In genomic region chr9:117379448-117379983, GRCm38 (mm10) we compare ENCODE assay signal across 12 mouse cellular contexts.
DNase-seq lines count a peak whose midpoint lies in the region; ATAC-seq and TF ChIP-seq lines count a peak whose summit lies in the region.
"Had no signal": no experiment of that assay in that cellular context is flagged by ENCODE, and none has a peak within 500 bp of the region (broad histone marks: within the 10 kb centered on the region; RNA-seq: fewer than 3 reads in every experiment).

No protein-coding gene starts in this region.

- H3K9me3 ChIP-seq in forebrain, embryonic 11.5 days (ENCODE audit: control insufficient read depth, low read length) = no peaks in the 10 kb centered on the region
- no peaks in the 10 kb centered on the region for H3K9me3 ChIP-seq in forebrain, embryonic 12.5 days
- H3K9me3 ChIP-seq in embryonic facial prominence, embryonic 14.5 days (ENCODE audit: control insufficient read depth, low read length) = no peaks in the 10 kb centered on the region; the same call in 1 of the 2 replicates
- no peaks in the 10 kb centered on the region for H3K9me3 ChIP-seq in kidney, postnatal 0 days (replicated peaks; ENCODE audit: low read length)
- no peaks in the 10 kb centered on the region for H3K9me3 ChIP-seq in limb, embryonic 15.5 days
- H3K9me3 ChIP-seq: neural tube, embryonic 12.5 days had no signal

- 50% methylated on average over 16 of the region's 16 CpGs for WGBS in forebrain, embryonic 11.5 days
- WGBS in forebrain, embryonic 12.5 days = 53% methylated on average over 16 of the region's 16 CpGs
- 37% methylated on average over 16 of the region's 16 CpGs for WGBS in embryonic facial prominence, embryonic 14.5 days
- WGBS in kidney, postnatal 0 days = 48% methylated on average over 16 of the region's 16 CpGs
- 48% methylated on average over 16 of the region's 16 CpGs for WGBS in limb, embryonic 15.5 days

- no peak overlapping the region for H3K4me3 ChIP-seq in forebrain, embryonic 11.5 days (ENCODE audit: low read depth, low read length)
- no peak overlapping the region for H3K4me3 ChIP-seq in forebrain, embryonic 12.5 days (replicated peaks)
- no peak overlapping the region for H3K4me3 ChIP-seq in embryonic facial prominence, embryonic 14.5 days (ENCODE audit: low read depth, low read length)
- H3K4me3 ChIP-seq in kidney, postnatal 0 days (replicated peaks; ENCODE audit: low read depth, low read length) = no peak overlapping the region
- H3K4me3 ChIP-seq in limb, embryonic 15.5 days = no peak overlapping the region
- H3K4me3 ChIP-seq: neural tube, embryonic 12.5 days had no signal

- no peak for TF ChIP-seq CTCF in kidney, postnatal 0 days (IDR thresholded peaks at IDR 0.05; ENCODE audit: low read depth)

- no peak overlapping the region for H3K27ac ChIP-seq in forebrain, embryonic 11.5 days (ENCODE audit: low read depth, low read length)
- H3K27ac ChIP-seq in forebrain, embryonic 12.5 days = no peak overlapping the region
- peak overlapping the region; percentile 69; the same call in 1 of the 2 replicates for H3K27ac ChIP-seq in embryonic facial prominence, embryonic 14.5 days (replicated peaks; ENCODE audit: low read depth, low read length)
- peak overlapping the region; percentile 47; the same call in 1 of the 2 replicates for H3K27ac ChIP-seq in kidney, postnatal 0 days
- peak overlapping the region; percentile 47 for H3K27ac ChIP-seq in limb, embryonic 15.5 days
- H3K27ac ChIP-seq: neural tube, embryonic 12.5 days had no signal

- DNase-seq in forebrain, embryonic 11.5 days (ENCODE audit: low spot score) = no peak
- DNase-seq in embryonic facial prominence, embryonic 14.5 days (ENCODE audit: low spot score) = peak; percentile 45
- DNase-seq in kidney, postnatal 0 days (ENCODE audit: low spot score) = no peak
- DNase-seq in layer of hippocampus, adult 9-11 months = no peak
- no peak for DNase-seq in right cerebral cortex, postnatal 36 days (ENCODE audit: low spot score in 2 of 2)
- no peak for DNase-seq in T-cell, adult 2 months (ENCODE audit: low spot score)
- DNase-seq: adrenal gland, postnatal 10 days; cerebellum, adult 9-11 months; lung, postnatal 36 days had no signal

- H3K36me3 ChIP-seq in forebrain, embryonic 11.5 days (ENCODE audit: control insufficient read depth, insufficient read depth, low read length) = no peaks in the 10 kb centered on the region
- H3K36me3 ChIP-seq in forebrain, embryonic 12.5 days (replicated peaks) = no peaks in the 10 kb centered on the region
- no peaks in the 10 kb centered on the region for H3K36me3 ChIP-seq in embryonic facial prominence, embryonic 14.5 days (ENCODE audit: control insufficient read depth, insufficient read depth, low read length)
- H3K36me3 ChIP-seq in kidney, postnatal 0 days (ENCODE audit: insufficient read depth, low read length) = no peaks in the 10 kb centered on the region
- H3K36me3 ChIP-seq in limb, embryonic 15.5 days = no peaks in the 10 kb centered on the region
- H3K36me3 ChIP-seq: neural tube, embryonic 12.5 days had no signal

- peak; percentile 38; the same call in 1 of the 2 replicates for ATAC-seq in forebrain, embryonic 11.5 days (replicated peaks; ENCODE audit: low FRiP score)
- no peak for ATAC-seq in forebrain, embryonic 12.5 days (ENCODE audit: low FRiP score)
- ATAC-seq in embryonic facial prominence, embryonic 14.5 days (ENCODE audit: low read depth) = peak; percentile 38
- ATAC-seq in kidney, postnatal 0 days (replicated peaks; ENCODE audit: low FRiP score, low read depth) = no peak
- no peak for ATAC-seq in limb, embryonic 15.5 days (ENCODE audit: insufficient number of reproducible peaks, low FRiP score, low TSS enrichment, low read depth)

- no peak overlapping the region for H3K4me2 ChIP-seq in forebrain, embryonic 11.5 days (ENCODE audit: low read depth, low read length, severe bottlenecking)
- H3K4me2 ChIP-seq in forebrain, embryonic 12.5 days = no peak overlapping the region
- peak overlapping the region; percentile 34; the same call in 1 of the 2 replicates for H3K4me2 ChIP-seq in embryonic facial prominence, embryonic 14.5 days (ENCODE audit: low read depth, low read length)
- H3K4me2 ChIP-seq in kidney, postnatal 0 days (ENCODE audit: low read length) = 0 out of 2 replicates have a peak overlapping the region, but pooled peaks have one; percentile 25
- no peak overlapping the region for H3K4me2 ChIP-seq in limb, embryonic 15.5 days
- H3K4me2 ChIP-seq: neural tube, embryonic 12.5 days had no signal

- H3K27me3 ChIP-seq in forebrain, embryonic 11.5 days (ENCODE audit: control insufficient read depth, insufficient read depth, low read length) = no peaks in the 10 kb centered on the region
- peaks cover 13% of the 10 kb centered on the region; the same call in 1 of the 2 replicates for H3K27me3 ChIP-seq in forebrain, embryonic 12.5 days
- no peaks in the 10 kb centered on the region for H3K27me3 ChIP-seq in embryonic facial prominence, embryonic 14.5 days (replicated peaks; ENCODE audit: control insufficient read depth, insufficient read depth, low read length)
- no peaks in the 10 kb centered on the region for H3K27me3 ChIP-seq in kidney, postnatal 0 days (ENCODE audit: insufficient read depth, low read length)
- H3K27me3 ChIP-seq in limb, embryonic 15.5 days = no peaks in the 10 kb centered on the region
- H3K27me3 ChIP-seq: neural tube, embryonic 12.5 days had no signal

- H3K4me1 ChIP-seq in forebrain, embryonic 11.5 days (replicated peaks; ENCODE audit: control insufficient read depth, insufficient read depth, low read length) = peaks cover 5% of the 10 kb centered on the region; the same call in 1 of the 2 replicates
- H3K4me1 ChIP-seq in forebrain, embryonic 12.5 days = peaks cover 12% of the 10 kb centered on the region
- H3K4me1 ChIP-seq in embryonic facial prominence, embryonic 14.5 days (ENCODE audit: control insufficient read depth, insufficient read depth, low read length) = peaks cover 29% of the 10 kb centered on the region
- peaks cover 22% of the 10 kb centered on the region for H3K4me1 ChIP-seq in kidney, postnatal 0 days (replicated peaks; ENCODE audit: insufficient read depth, low read length)
- peaks cover 29% of the 10 kb centered on the region for H3K4me1 ChIP-seq in limb, embryonic 15.5 days
- H3K4me1 ChIP-seq: neural tube, embryonic 12.5 days had no signal

- no peak overlapping the region for H3K9ac ChIP-seq in forebrain, embryonic 11.5 days (ENCODE audit: low read length)
- H3K9ac ChIP-seq in forebrain, embryonic 12.5 days = no peak overlapping the region
- no peak overlapping the region for H3K9ac ChIP-seq in embryonic facial prominence, embryonic 14.5 days (ENCODE audit: low read depth, low read length)
- H3K9ac ChIP-seq in kidney, postnatal 0 days (ENCODE audit: low read depth, low read length) = no peak overlapping the region
- H3K9ac ChIP-seq in limb, embryonic 15.5 days = no peak overlapping the region
- H3K9ac ChIP-seq: neural tube, embryonic 12.5 days had no signal

Comparison
In these comparisons a context has a peak if more than half of its experiments do, and no peak if none do; other contexts are left out.
1. ATAC-seq: peak in forebrain, embryonic 11.5 days (single experiment) and embryonic facial prominence, embryonic 14.5 days (single experiment); none in forebrain, embryonic 12.5 days (single experiment), kidney, postnatal 0 days (single experiment) and limb, embryonic 15.5 days (single experiment).
2. H3K27ac ChIP-seq: peak in embryonic facial prominence, embryonic 14.5 days (single experiment), kidney, postnatal 0 days (single experiment) and limb, embryonic 15.5 days (single experiment); none in forebrain, embryonic 11.5 days (single experiment) and forebrain, embryonic 12.5 days (single experiment).
3. H3K4me2 ChIP-seq: peak in embryonic facial prominence, embryonic 14.5 days (single experiment) and kidney, postnatal 0 days (single experiment); none in forebrain, embryonic 11.5 days (single experiment), forebrain, embryonic 12.5 days (single experiment) and limb, embryonic 15.5 days (single experiment).